Mouse (Mus musculus): Measurements from ENCODE around the gene Col10a1. TPM values are rescaled to one million over a fixed set of nuclear protein-coding genes. Genes with fewer than 3 reads are reported as not detected.

Col10a1 gene
- not detected for total RNA-seq (2023)

GRCm38 (mm10) chr10:34389681-34390080 lies at the start of gene Col10a1:
TSS of gene Col10a1 (plus strand) at chr10:34389981.

GRCm38 (mm10) chr10:34418204-34418756 lies 28.5 kb downstream of the Col10a1 start, which contains the start of gene Nt5dc1:
TSS of gene Nt5dc1 (minus strand) at chr10:34418552.

Other genes starting within 250 kb of the Col10a1 start
- 20.6 TPM for gene Dse, start 182.3 kb upstream of the Col10a1 start, total RNA-seq (2023)
- gene Tspyl1, start 107.8 kb upstream of the Col10a1 start, total RNA-seq (2023) = 110 TPM
- 12.9 TPM for gene Tspyl4, start 92.5 kb upstream of the Col10a1 start, total RNA-seq (2023)
- 57.3 TPM for gene Nt5dc1, start 28.6 kb downstream of the Col10a1 start, total RNA-seq (2023)
- not detected for gene Frk, start 93.4 kb downstream of the Col10a1 start, total RNA-seq (2023)

Data from CD4-positive naive resting alpha-beta T cell, adult 57 days (primary cell).